In the genomic region with DNA sequence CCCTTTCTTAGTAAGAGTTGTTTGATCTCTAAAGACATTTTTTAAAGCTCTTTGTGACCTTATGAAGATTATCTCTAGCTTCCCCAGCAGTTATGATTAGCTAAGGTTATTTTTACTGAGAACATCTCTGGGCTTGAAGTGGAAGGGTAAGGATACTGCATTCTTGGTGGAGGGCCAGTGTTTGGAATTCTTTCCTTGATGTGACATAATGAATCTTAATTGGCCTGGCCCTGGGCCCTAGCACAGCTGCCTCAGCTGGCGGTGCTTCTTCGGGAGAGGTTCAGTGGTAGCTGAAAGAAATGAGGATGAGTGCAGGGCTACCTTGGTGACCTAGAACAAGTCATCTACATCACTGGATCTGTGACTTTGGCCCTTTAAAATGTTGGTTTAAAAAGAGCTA, we compare ENCODE assay signal across 11 mouse cellular contexts.
DNase-seq lines count a peak whose midpoint lies in the region.
"Had no signal": no experiment of that assay in that cellular context is flagged by ENCODE, and none has a peak within 500 bp of the region (broad histone marks: within the 10 kb centered on the region; RNA-seq: fewer than 3 reads in every experiment).

No protein-coding gene starts in this region.

- DNase-seq in gastrocnemius, adult 18-20 months (ENCODE audit: low spot score) = peak; percentile 10
- no peak for DNase-seq in gastrocnemius, adult 8-10 months (ENCODE audit: low spot score in 2 of 2)
- peak; percentile 2 to 3 for DNase-seq in kidney, postnatal 4 days
- no peak for DNase-seq in kidney, adult 8-10 months
- DNase-seq in ZHBTc4 (ENCODE audit: low read depth, low spot score) = peak; percentile 1
- DNase-seq in gastrocnemius, postnatal 25 days = peak; percentile 18
- DNase-seq in c-Kit-positive CD71-positive TER-119-positive erythroid progenitor cells, embryonic 14.5 days (ENCODE audit: low spot score) = no peak
- DNase-seq in cerebellum, postnatal 4 days (ENCODE audit: low spot score in 2 of 2) = no peak
- DNase-seq: cerebellum, adult 8-10 months; kidney, adult 11 months; thymus, adult 18-20 months had no signal

Comparison
In these comparisons a context has a peak if more than half of its experiments do, and no peak if none do; other contexts are left out.
1. DNase-seq: peak in gastrocnemius, adult 18-20 months (single experiment), kidney, postnatal 4 days (2 of 2), ZHBTc4 (single experiment) and gastrocnemius, postnatal 25 days (single experiment); none in gastrocnemius, adult 8-10 months (0 of 2), kidney, adult 8-10 months (0 of 2), c-Kit-positive CD71-positive TER-119-positive erythroid progenitor cells, embryonic 14.5 days (single experiment) and cerebellum, postnatal 4 days (0 of 2).